Mouse (Mus musculus): ENCODE results near the gene Auts2. TPM values are rescaled to one million over a fixed set of nuclear protein-coding genes. Genes with fewer than 3 reads are reported as not detected.

Gene Auts2
- polyA plus RNA-seq, 1 experiment from 2014 or later, result 4.9 TPM

GRCm38 (mm10) chr5:132033491-132034350 is 509.4 kb downstream of the Auts2 start:
- Histone ChIP-seq H3K4me1 (replicated peaks; ENCODE audit: control insufficient read depth, insufficient read depth, low read length) (no peaks in the 10 kb centered on the region), H3K9ac (ENCODE audit: low read depth, low read length) (no peak overlapping the region), H3K4me2 (replicated peaks; ENCODE audit: low read depth) (no peak overlapping the region), H3K9me3 (ENCODE audit: control insufficient read depth) (no peaks in the 10 kb centered on the region), H3K36me3 (ENCODE audit: control insufficient read depth, insufficient read depth) (no peaks in the 10 kb centered on the region), H3K27me3 (replicated peaks; ENCODE audit: control insufficient read depth, insufficient read depth, low read length) (no peaks in the 10 kb centered on the region), H3K27ac (ENCODE audit: low read depth, low read length) (no peak overlapping the region), H3K4me3 (ENCODE audit: low read depth, low read length) (no peak overlapping the region)
- no peak for TF ChIP-seq CTCF (IDR thresholded peaks at IDR 0.05; ENCODE audit: low read depth)
- 92% methylated on average over 15 of the region's 15 CpGs for WGBS
- no peak for ATAC-seq

DNA sequence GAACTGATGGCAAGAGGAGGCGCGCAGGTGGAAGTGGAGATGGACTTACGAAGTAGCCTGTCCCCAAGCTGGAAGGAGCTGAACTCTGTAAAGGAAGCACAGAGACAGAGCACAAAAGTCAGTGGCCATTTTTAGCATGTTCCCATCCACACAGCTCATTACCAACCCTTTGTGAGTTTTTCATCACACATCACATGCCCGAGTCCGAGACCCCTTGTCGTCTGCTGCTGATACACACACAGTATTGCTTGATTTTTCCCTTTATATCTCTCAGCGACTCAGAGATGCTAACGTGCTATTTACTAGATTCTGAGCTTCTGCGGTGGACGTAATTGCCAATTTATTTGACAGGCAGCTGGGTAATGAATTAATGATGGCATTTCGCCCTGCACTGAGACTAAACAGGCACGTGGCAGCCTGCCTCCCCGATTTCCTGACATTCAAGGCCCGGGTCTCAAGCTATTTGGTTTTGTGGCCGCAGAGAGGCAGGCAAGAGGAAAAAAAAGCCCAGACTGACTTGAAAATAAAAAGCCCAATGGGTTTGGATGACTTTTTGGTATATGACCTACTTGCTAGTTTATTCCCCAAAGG is 512.1 kb downstream of the Auts2 start:
- 71% methylated on average over 15 of the region's 15 CpGs for WGBS
- Histone ChIP-seq H3K9ac (ENCODE audit: low read depth, low read length) (no peak overlapping the region), H3K9me3 (ENCODE audit: control insufficient read depth) (no peaks in the 10 kb centered on the region), H3K27me3 (replicated peaks; ENCODE audit: control insufficient read depth, insufficient read depth, low read length) (no peaks in the 10 kb centered on the region), H3K4me1 (replicated peaks; ENCODE audit: control insufficient read depth, insufficient read depth, low read length) (no peaks in the 10 kb centered on the region), H3K27ac (ENCODE audit: low read depth, low read length) (no peak overlapping the region), H3K4me2 (replicated peaks; ENCODE audit: low read depth) (no peak overlapping the region), H3K4me3 (ENCODE audit: low read depth, low read length) (no peak overlapping the region), H3K36me3 (ENCODE audit: control insufficient read depth, insufficient read depth) (no peaks in the 10 kb centered on the region)
- no peak for ATAC-seq
- TF ChIP-seq CTCF (IDR thresholded peaks at IDR 0.05; ENCODE audit: low read depth), result no peak

DNA sequence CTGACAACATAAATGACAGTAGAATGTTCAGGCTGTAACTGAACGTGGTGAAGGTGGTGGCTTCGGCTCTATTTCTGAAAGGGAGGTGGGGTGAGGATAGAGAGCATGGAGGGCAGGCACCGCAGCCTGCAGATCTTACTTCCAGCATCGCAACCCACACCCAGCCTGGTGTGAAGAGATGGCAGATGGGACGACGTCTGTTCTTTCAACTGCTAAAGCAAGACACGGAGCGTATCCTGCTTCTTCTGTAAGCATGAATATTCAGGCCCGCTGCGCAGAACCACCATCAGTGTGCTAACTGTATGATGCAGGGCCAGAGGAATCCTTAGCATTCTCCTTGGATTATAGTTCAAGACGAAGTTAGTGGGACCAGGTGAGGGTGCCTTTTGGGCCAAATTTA is 513.5 kb downstream of the Auts2 start:
- Histone ChIP-seq H3K9me3 (ENCODE audit: control insufficient read depth) (no peaks in the 10 kb centered on the region), H3K36me3 (ENCODE audit: control insufficient read depth, insufficient read depth) (no peaks in the 10 kb centered on the region), H3K4me3 (ENCODE audit: low read depth, low read length) (no peak overlapping the region), H3K4me2 (replicated peaks; ENCODE audit: low read depth) (no peak overlapping the region), H3K27me3 (replicated peaks; ENCODE audit: control insufficient read depth, insufficient read depth, low read length) (no peaks in the 10 kb centered on the region), H3K9ac (ENCODE audit: low read depth, low read length) (no peak overlapping the region), H3K27ac (ENCODE audit: low read depth, low read length) (no peak overlapping the region), H3K4me1 (replicated peaks; ENCODE audit: control insufficient read depth, insufficient read depth, low read length) (no peaks in the 10 kb centered on the region)
- no peak for ATAC-seq
- TF ChIP-seq CTCF (IDR thresholded peaks at IDR 0.05; ENCODE audit: low read depth), result no peak
- 91% methylated on average over 11 of the region's 11 CpGs for WGBS

GRCm38 (mm10) chr5:132029038-132029437 is 514.1 kb downstream of the Auts2 start:
- H3K9me3 ChIP-seq (ENCODE audit: control insufficient read depth), result no peaks in the 10 kb centered on the region
- no peak for ATAC-seq

GRCm38 (mm10) chr5:132027859-132028498 is 515.2 kb downstream of the Auts2 start:
- Histone ChIP-seq H3K27ac (ENCODE audit: low read depth, low read length) (no peak overlapping the region), H3K36me3 (ENCODE audit: control insufficient read depth, insufficient read depth) (no peaks in the 10 kb centered on the region), H3K4me3 (ENCODE audit: low read depth, low read length) (no peak overlapping the region), H3K9me3 (ENCODE audit: control insufficient read depth) (no peaks in the 10 kb centered on the region), H3K4me1 (replicated peaks; ENCODE audit: control insufficient read depth, insufficient read depth, low read length) (no peaks in the 10 kb centered on the region), H3K9ac (ENCODE audit: low read depth, low read length) (no peak overlapping the region), H3K27me3 (replicated peaks; ENCODE audit: control insufficient read depth, insufficient read depth, low read length) (no peaks in the 10 kb centered on the region), H3K4me2 (replicated peaks; ENCODE audit: low read depth) (no peak overlapping the region)
- no peak for ATAC-seq
- TF ChIP-seq CTCF (IDR thresholded peaks at IDR 0.05; ENCODE audit: low read depth), result no peak
- WGBS, result 62% methylated on average over 5 of the region's 5 CpGs

More at GRCm38 (mm10) chr5:132029038-132029437, 514.1 kb downstream of the Auts2 start:
- no peaks in the 10 kb centered on the region for H3K36me3 ChIP-seq (ENCODE audit: control insufficient read depth, insufficient read depth)
- no peak overlapping the region for H3K4me3 ChIP-seq (ENCODE audit: low read depth, low read length)
- no peaks in the 10 kb centered on the region for H3K27me3 ChIP-seq (replicated peaks; ENCODE audit: control insufficient read depth, insufficient read depth, low read length)
- no peak overlapping the region for H3K27ac ChIP-seq (ENCODE audit: low read depth, low read length)
- WGBS, result 64% methylated on average over 12 of the region's 12 CpGs
- no peak overlapping the region for H3K4me2 ChIP-seq (replicated peaks; ENCODE audit: low read depth)
- no peaks in the 10 kb centered on the region for H3K4me1 ChIP-seq (replicated peaks; ENCODE audit: control insufficient read depth, insufficient read depth, low read length)
- TF ChIP-seq CTCF (IDR thresholded peaks at IDR 0.05; ENCODE audit: low read depth), result no peak
- H3K9ac ChIP-seq (ENCODE audit: low read depth, low read length), result no peak overlapping the region

DNA sequence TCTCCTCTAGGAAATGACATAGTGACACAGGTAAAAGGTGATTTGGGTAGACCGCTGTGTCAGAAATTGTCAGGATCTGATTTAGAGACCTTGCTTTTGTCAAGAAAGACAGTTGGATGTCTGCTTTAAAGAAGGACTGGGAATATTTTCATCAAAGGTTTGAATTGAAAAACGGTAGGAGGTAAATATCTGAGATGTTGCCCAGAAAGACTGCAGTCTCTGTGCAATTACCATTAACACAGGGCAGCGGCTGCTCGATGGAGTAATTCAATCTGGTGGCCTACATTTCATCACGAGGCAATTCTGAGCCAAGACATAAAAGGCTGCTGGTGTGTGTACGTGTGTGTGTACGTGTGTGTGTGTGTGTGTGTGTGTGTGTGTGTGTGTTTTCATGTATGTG is 529.8 kb downstream of the Auts2 start:
- no peak for ATAC-seq
- no peak overlapping the region for H3K27ac ChIP-seq (ENCODE audit: low read depth, low read length)
- no peaks in the 10 kb centered on the region for H3K27me3 ChIP-seq (replicated peaks; ENCODE audit: control insufficient read depth, insufficient read depth, low read length)
- H3K36me3 ChIP-seq (ENCODE audit: control insufficient read depth, insufficient read depth), result no peaks in the 10 kb centered on the region
- no peaks in the 10 kb centered on the region for H3K4me1 ChIP-seq (replicated peaks; ENCODE audit: control insufficient read depth, insufficient read depth, low read length)
- H3K9me3 ChIP-seq (ENCODE audit: control insufficient read depth), result no peaks in the 10 kb centered on the region
- H3K4me3 ChIP-seq (ENCODE audit: low read depth, low read length), result no peak overlapping the region
- no peak for TF ChIP-seq CTCF (IDR thresholded peaks at IDR 0.05; ENCODE audit: low read depth)
- no peak overlapping the region for H3K4me2 ChIP-seq (replicated peaks; ENCODE audit: low read depth)
- H3K9ac ChIP-seq (ENCODE audit: low read depth, low read length), result no peak overlapping the region
- WGBS, result 88% methylated on average over 7 of the region's 7 CpGs
